Mouse (Mus musculus) layer of hippocampus, postnatal 14 days (tissue): ENCODE measurements around the gene Haus8. TPM values are rescaled to one million over a fixed set of nuclear protein-coding genes. Genes with fewer than 3 reads are reported as not detected.
A peak's percentile ranks its signal among the peaks of the same experiment; 100 is the strongest.
"Not testable (repeated sequence)": the region's sequence is repeated elsewhere in the genome, so short reads cannot be mapped to it uniquely, and the experiment has no call there.

Experiments used
- DNase-seq, 2 experiments: peaks; one replicate each; pipeline ENCODE4 v3.0.0; 2021 to 2022; ENCODE audit warnings: low spot score in 2 of 2, mixed read lengths in 1 of 2
- total RNA-seq, 2 experiments: library from RNA; stranded (reverse); gene quantifications; 2 replicates each; pipeline ENCODE4 v1.2.3; 2021

The Haus8 gene
- total RNA-seq, 2 experiments from 2014 or later: 13.9 to 14.6 TPM

DNA sequence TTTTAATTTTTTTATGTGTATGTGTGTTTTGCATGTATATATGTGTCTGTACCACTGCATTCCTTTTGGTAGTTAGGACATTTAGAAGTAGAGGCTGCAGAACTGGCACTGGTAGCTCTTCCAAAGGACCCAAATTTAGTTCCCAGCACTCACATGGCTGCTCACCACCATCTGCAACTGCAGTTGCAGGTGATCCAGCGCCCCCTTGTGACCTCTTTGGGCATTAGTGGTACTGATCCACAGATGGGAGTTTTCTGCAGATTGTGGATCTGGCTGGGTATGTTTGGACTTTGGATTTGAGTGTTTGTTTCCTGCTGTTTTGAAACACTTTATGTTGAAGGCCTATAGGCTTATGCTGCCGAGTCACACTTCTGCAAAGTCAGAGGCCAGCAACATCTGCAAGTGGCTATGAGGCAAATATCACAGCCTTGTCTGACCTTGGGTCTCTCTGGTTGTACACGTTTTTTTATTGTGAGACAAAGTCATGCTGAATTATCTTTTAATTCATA lies 15.8 kb upstream of the Haus8 start:
- no peak for DNase-seq

DNA sequence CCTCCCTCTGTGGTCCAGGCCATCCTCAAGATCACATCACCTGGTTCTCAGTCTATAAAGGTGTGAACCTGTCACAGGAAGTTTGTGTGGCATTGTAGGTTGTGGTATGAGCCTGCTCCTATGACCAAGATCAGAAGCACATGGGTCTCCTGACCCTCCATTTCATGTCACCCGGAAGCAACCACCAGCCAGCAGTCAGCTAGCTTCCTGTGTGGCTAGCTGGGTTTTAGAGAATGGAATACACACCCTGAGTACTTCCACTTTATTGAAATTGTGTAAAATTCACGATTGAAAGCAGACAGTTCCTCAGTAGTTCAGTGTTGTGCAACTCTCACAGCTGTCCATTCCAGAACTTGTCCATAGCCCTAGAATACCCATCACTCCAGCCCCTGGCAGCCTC lies 13.5 kb upstream of the Haus8 start:
- DNase-seq: not testable (repeated sequence)

DNA sequence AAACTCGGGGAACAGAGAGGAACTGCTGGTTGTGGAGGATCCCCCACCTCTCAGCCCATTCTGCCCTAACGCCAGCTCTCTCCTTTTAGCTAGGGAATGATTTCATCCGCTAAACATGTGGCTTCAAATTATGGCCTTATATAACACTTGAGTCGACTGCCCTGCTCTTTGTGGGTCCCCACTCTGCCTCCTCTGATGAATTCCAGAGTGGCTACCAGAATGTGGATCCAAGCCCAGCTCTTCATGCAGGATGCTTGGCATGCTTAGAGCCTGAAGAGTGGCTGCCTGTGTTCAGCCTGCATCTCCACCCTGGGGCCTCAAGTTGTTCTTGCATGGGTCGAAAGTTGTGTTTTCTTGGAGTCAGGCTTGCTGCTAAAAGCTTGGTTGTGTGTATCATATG lies 9.9 kb upstream of the Haus8 start:
- no peak for DNase-seq

DNA sequence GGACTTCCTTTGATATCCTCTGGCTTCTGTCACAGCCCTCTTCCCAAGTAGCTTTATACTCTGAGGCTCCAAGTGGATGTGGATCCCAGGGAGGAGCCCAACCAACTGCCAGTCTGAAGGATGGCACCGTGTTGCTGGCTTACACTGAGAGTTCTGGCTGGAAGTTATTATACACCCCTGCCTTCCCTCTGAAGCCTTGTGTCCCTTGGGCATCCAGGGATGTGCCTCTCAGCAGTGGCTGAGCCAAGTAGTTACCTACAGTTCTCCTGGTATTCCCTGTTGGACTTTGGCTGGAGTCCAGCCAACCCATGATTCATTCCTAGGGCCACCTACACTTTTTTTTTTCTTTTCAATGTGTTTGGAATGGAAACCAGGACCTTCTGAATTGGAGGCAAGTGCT lies 9.0 kb upstream of the Haus8 start:
- not testable (repeated sequence) for DNase-seq

DNA sequence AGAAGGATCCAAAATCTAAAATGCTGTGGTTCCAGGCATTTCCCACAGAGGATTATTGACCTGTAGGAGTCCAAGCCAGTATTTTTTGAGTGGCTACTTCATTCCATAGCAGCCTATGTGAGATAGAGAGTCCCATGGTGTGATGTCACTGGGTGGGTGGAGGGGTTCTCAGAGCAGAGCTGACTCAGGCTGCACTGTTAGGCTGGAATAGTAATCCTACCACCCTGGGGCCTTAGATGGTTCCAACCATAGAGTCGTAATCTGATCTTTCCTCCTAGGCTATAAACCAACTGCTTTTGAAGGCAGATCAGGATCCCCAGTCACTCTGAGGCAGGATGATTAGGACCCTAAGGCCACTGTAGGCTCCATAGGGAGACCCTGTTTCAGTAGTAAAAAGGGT lies 6.7 kb upstream of the Haus8 start:
- not testable (repeated sequence) for DNase-seq

DNA sequence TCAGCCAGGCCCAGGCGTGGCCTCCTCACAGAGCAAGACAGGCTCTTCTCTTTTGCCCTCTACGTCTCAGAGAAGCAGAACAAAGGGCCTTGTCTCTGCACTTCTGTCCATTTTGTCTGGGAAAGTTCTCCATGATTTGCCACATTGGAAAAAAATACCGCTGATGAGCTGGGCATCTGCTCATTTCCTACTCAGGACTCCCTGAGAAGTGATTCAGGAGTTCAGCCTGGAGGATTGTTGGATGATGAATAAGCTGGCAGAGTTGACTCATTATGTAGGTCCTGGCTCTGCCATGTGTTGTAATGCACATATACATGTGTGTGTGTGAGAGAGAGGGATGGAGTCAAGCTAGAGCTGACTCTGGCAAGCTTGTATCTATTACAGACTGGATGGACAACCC lies 3.4 kb upstream of the Haus8 start:
- no peak for DNase-seq

DNA sequence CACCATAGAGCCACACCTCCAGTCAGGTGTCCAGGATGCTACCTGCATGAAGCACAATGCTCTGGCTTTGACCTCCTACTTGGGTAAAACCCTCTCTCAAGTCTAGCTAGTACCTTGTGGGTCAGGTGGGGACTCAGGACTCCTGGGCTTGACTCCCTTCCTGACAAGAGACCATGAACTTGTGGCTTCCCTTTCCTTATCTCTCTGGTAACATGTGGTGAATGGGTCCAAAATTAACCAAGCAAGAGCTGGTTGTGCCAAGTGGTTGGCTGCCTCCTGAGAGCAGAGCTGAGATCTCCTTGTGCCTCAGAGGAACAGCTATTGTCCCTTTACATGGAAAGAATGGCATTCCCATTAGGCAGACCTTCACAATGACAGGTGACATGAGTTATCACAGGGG lies 1.7 kb upstream of the Haus8 start:
- DNase-seq: no peak

DNA sequence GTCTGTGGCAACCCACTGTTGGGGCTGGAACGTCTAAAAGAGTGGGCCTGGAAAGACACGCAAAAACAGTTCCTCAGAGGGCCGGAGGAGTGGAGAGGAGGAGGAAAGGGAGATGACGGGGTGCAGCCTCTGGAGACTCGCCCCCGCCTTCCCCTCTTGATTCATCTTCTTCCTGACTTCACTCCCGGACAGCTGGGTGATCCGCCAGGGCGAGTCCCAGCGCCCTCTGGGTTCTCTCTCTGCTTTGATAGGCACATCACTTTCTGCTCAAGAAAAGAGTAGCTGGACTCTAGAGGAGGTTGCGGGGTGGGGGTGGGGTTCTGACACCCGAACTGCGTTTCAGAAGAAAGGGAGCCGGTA lies 397 bp upstream of the Haus8 start:
- peak; percentile 26 to 46 for DNase-seq

DNA sequence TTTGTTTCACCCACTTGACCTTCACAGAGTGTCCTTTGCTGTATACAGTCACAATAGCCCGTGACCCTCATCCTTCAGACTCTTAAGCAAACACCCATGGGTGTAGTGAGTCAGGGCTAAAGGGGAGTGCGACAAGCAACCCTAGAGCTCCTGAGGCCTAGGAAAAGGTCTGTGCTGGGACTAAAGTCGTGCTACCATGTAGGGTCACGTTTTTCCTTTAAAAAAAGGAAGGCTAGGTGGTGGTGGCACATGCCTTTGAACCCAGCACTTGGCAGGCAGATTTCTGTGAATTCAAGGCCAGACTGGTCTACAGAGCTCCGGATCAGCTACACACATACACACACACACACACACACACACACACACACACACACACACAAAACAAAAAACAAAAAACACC lies 1.1 kb downstream of the Haus8 start:
- DNase-seq: no peak

DNA sequence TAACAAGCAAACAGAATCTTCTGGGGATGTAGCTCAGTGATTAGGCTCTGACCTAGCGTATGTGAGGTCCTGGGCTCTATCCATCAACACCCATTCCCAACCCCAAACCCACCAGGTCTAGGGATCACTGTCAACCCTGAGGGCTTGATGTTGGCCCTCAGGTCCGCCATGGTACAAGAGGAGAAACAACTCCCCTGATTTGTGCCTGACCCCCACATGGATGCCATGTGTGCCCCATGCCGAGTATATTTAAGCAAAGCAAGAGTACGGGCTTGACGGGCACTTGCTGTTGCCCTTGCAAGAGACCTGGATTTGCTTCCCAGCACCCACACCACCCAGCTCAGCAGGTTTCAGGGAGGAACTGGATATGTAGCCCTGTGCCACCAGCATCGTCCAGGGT lies 4.4 kb downstream of the Haus8 start:
- not testable (repeated sequence) for DNase-seq

DNA sequence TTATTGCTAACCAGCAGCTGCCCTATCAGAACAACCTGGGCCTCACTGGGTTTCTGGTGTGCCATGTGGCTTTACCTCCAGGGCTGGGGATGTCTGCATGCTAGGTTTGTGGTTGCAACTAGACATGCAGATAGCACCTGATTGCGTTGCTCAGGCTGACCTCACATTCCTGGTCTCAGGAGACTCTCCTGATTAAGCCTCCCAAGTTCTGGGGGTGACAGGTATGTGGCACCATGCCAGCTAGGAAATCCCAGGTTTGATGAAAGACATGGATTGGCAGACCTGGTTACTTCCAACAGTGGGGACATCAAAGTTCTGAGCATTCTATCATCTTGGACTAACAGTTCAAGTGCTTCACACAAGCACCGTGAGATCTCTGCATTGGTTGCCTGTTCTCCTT lies 5.0 kb downstream of the Haus8 start:
- DNase-seq: no peak

DNA sequence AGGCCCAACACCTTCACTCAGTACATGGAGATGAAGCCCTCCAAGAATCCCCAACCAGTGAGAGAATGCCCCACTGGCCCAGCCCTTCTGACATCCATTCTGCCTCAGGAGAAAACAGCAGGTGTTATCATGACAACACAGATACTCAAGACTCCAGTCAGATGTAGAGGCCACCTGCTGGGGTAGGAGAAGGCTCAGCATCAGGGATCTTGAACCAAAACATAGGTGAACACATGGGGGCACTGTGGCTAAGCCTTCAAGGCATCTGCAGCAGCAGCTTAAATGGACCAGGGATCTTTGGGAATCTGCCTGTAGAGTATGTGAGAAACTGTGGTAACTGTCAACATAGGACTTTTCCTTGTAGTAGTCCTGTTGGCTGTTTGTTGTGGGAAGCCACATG lies 11.5 kb downstream of the Haus8 start:
- DNase-seq: no peak

DNA sequence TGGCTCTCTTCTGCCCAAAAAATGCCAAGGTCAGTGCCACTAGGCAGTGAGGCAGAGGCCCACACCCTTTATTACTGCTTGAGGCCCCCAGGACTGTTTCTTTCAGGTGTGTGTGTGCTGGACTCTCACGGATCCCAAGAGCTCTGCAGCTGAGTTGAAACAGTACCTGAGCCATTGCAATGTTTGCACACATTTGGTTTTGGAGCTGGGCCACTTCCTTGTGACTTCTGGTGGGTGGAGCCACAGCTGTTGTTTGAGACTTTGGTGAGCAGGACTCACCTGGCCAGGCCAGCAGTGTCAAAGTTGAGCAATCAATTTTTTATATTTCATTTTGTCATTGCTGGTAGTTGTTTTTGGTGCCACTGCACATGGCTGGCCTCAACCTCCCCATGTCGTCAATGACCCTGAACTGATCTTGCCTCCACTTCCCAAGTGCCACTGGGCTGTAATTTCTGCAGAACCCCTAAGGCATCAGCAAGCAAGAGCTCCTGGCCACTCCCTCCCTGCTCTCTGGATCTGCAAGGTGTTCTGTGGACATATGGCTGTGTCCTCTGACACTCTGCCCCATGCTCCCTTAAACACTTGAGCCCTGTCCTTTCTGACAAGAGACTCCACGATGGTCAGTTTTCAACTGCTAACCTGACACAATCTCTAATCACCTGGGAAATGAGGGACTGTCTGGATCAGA lies 16.0 kb downstream of the Haus8 start:
- DNase-seq: no peak

DNA sequence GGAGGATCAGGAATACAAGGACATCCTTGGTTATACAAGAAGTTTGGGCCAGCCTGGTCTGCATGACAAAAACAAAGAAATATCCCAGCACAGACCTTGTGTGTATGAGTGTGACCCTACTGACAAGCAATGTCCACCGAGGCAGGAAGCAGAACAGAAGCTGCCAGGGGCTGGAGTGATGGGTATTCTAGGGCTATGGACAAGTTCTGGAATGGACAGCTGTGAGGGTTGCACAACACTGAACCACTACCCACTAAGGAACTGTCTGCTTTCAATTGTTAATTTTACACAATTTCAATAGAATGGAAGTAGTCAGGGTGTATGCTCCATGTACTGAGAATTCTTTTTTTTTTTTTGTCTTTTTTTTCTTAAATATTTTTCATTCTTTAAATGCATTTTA lies 24.5 kb downstream of the Haus8 start:
- no peak for DNase-seq

DNA sequence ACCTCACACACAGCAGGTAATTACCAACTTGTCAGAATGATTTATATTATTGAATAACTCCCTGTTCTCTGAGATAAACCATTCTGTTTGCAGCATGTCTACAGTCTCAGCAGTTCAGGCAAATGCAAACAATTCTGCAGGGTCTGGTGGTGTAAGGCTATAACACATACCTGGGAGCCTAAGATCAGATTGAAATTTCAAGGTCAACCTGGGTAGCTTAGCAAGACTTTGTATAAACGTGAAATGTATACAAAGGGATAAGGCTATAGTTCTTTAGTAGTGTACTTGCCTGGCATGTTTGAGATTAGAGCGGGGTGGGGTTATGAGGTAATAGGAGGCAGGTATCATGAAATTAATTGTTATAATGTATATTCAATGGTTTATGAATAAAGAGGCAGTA lies 30.0 kb downstream of the Haus8 start:
- DNase-seq: no peak

DNA sequence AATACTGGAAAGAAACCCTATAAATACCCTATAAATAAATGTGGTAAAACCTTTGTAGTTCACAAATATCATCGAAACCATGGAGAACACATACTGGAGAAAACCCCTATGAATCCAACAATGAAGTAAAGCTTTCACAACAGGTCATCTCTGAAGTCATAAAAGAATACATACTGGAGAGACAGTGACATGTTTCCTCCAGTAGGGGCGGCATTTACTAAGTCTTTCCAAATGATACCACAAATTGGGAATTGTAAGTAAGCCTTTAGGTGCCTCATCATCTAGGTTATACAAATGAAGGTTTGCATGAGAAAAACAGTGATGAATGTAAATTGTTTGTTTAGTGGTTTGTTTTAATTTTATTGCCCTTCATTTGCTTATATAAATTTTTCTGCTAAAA lies 48.2 kb downstream of the Haus8 start:
- no peak for DNase-seq

DNA sequence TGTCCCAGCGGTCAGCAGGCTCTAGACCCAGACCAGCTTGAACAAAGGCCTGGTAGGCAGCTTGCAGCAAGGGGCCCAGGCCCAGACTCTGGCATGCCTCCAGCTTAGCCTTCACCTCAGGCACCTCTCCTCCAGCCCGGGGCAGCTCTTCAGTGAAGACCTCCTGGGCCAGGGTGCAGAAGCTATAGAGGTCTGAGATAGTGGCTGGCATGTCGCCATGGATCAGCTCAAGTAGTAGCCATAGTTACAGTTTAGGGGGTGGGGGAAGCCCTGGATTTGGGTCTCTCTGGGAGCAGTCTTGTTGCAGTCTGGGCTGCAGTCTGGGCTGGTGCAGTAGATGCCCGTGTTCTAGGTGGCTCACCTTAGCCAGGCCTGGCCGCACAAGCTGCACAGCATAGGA lies 58.5 kb downstream of the Haus8 start:
- not testable (repeated sequence) for DNase-seq

DNA sequence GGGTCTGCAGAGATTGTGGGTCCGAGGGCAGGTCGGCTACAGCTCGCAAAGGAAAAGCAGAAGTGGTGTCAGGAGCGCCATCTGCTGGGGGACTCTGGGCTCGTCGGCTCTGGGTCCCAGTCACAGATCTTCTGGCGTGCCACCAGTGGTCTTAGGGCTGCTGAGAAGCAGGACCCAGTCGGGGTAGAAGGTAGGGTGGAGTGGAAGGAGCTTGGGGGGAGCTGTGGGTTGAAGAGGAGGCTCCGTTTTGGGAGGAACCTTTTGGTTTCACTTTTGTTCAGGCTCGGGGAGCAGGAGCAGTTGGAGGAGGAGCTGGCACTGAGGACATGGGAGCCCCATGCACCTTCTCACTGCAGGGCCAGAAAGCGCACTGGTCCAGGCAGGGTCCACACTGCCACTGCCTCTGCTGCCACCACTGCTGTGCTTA lies 67.2 kb downstream of the Haus8 start:
- DNase-seq: peak; percentile 3 to 30

Other genes starting within 250 kb of the Haus8 start
- 10 to 100 TPM; 31.2 to 36.4 TPM for gene Myo9b, start 220 bp downstream of the Haus8 start, total RNA-seq
- 10 to 100 TPM; 84.9 to 96.2 TPM for gene Use1, start 93.9 kb upstream of the Haus8 start, total RNA-seq
- gene Ocel1, start 98.4 kb upstream of the Haus8 start, total RNA-seq: 10 to 100 TPM; 16.0 to 18.1 TPM
- gene Nr2f6, start 109.0 kb upstream of the Haus8 start, total RNA-seq: 10 to 100 TPM; 33.9 to 36.7 TPM
- 1 to 10 TPM; 5.1 to 5.2 TPM for gene Ushbp1, start 122.9 kb upstream of the Haus8 start, total RNA-seq
- gene Babam1, start 123.9 kb upstream of the Haus8 start, total RNA-seq: 10 to 100 TPM; 89.1 to 96.7 TPM
- 1 to 10 TPM in 1 of 2 experiments, under 1 TPM in 1; 0.60 to 1.7 TPM for gene Ankle1, start 133.1 kb upstream of the Haus8 start, total RNA-seq
- 100 to 1,000 TPM; 179 to 181 TPM for gene Abhd8, start 190.7 kb upstream of the Haus8 start, total RNA-seq
- gene Mrpl34, start 192.0 kb upstream of the Haus8 start, total RNA-seq: 10 to 100 TPM; 52.6 to 62.7 TPM
- 100 to 1,000 TPM; 104 to 110 TPM for gene Dda1, start 196.3 kb upstream of the Haus8 start, total RNA-seq
- 10 to 100 TPM; 60.1 to 62.4 TPM for gene Ano8, start 213.0 kb upstream of the Haus8 start, total RNA-seq
- gene Gtpbp3, start 215.2 kb upstream of the Haus8 start, total RNA-seq: 10 to 100 TPM; 30.6 to 33.3 TPM
- 1 to 10 TPM; 7.2 to 7.6 TPM for gene Plvap, start 238.8 kb upstream of the Haus8 start, total RNA-seq